Mouse (Mus musculus) intestine, embryonic 16.5 days (tissue): Measurements from ENCODE around the gene Hist2h3c1. TPM values are rescaled to one million over a fixed set of nuclear protein-coding genes. Genes with fewer than 3 reads are reported as not detected.

Experiments used
- ATAC-seq: fragments of 200-750 bp; cut with Nextera tagmentation; 2 replicates; pipeline ENCODE4 v1.8.0; 2017; ENCODE audit warnings: moderate TSS enrichment, moderate library complexity
- H3K27ac ChIP-seq: fragments of 300-500 bp; sonication (generic); 2 replicates; pipeline ENCODE4 v1.5.1; 2014; ENCODE audit warnings: mild to moderate bottlenecking, low read length
- H3K27me3 ChIP-seq: fragments of 300-500 bp; sonication (generic); replicated peaks from 2 replicates; pipeline ENCODE4 v1.6.1; 2014; ENCODE audit warnings: low read length, control low read depth, mixed read lengths; ENCODE audit not compliant: control insufficient read depth, insufficient read depth
- H3K36me3 ChIP-seq: fragments of 300-500 bp; sonication (generic); 2 replicates; pipeline ENCODE4 v1.6.1; 2014; ENCODE audit warnings: low read length, control low read depth; ENCODE audit not compliant: control insufficient read depth, insufficient read depth
- H3K4me1 ChIP-seq: fragments of 300-500 bp; sonication (generic); 2 replicates; pipeline ENCODE4 v1.6.1; 2014; ENCODE audit warnings: low read length, control low read depth, mixed read lengths; ENCODE audit not compliant: control insufficient read depth, insufficient read depth
- H3K4me2 ChIP-seq: fragments of 300-500 bp; sonication (generic); 2 replicates; pipeline ENCODE4 v1.6.1; 2014; ENCODE audit warnings: low read depth, low read length, control low read depth
- H3K4me3 ChIP-seq: fragments of 300-500 bp; sonication (generic); 2 replicates; pipeline ENCODE4 v1.5.1; 2014; ENCODE audit warnings: mild to moderate bottlenecking, low read length
- H3K9ac ChIP-seq: fragments of 300-500 bp; sonication (generic); 2 replicates; pipeline ENCODE4 v1.6.1; 2014; ENCODE audit warnings: low read depth, low read length
- H3K9me3 ChIP-seq: fragments of 300-500 bp; sonication (generic); 2 replicates; pipeline ENCODE4 v1.6.1; 2016; ENCODE audit warnings: low read length, control low read depth; ENCODE audit not compliant: control insufficient read depth
- WGBS: fragments of 180-500 bp; shearing (Covaris S2); extraction: QIAGEN DNeasy Blood & Tissue Kit; methylation state at CpG from one replicate; pipeline ENCODE4 v1.1.7; 2014; 5-methylcytosine and 5-hydroxymethylcytosine counted together
- microRNA-seq: library from miRNA; unstranded; fragments of <30 nt; microRNA quantifications from one replicate; pipeline ENCODE4, GENCODE M21; 2016
- polyA plus RNA-seq: library from polyadenylated mRNA; unstranded; fragments of >200 nt; fragmentation: Nextera tagmentation; extraction: Ambion mirVana; gene quantifications from 2 replicates; pipeline ENCODE4 v1.2.1, GENCODE M21; 2015

Gene Hist2h3c1
- polyA plus RNA-seq, 1 experiment from 2014 or later: 1.8 TPM

DNA sequence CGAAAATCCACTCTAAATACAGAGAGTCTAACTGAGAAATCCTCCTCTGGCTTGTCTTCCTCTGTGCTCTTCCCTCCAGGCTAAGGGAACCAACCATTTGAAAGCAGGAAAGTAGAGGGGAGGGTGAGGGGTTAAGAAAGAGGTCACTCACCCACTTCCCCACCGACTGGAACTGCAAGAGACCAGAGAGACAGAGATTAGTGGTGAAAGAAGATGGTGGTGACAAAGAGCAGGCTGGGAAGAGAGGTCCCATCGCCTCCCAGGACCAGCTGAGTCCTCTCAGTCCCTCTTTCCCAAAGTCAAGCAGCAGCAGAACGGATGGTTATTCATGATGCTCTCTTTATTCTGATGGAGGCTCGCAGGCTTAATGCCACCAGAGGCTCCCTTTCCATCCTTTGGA is 46.9 kb downstream of the Hist2h3c1 start:
- Histone ChIP-seq H3K27me3 (peaks cover 3% of the 10 kb centered on the region; the same call in 1 of the 2 replicates), H3K9me3 (no peaks in the 10 kb centered on the region), H3K27ac (no peak overlapping the region), H3K4me2 (no peak overlapping the region), H3K36me3 (no peaks in the 10 kb centered on the region), H3K4me3 (no peak overlapping the region), H3K4me1 (no peaks in the 10 kb centered on the region), H3K9ac (no peak overlapping the region)
- WGBS: 47% methylated on average over 5 of the region's 5 CpGs
- ATAC-seq: no peak

DNA sequence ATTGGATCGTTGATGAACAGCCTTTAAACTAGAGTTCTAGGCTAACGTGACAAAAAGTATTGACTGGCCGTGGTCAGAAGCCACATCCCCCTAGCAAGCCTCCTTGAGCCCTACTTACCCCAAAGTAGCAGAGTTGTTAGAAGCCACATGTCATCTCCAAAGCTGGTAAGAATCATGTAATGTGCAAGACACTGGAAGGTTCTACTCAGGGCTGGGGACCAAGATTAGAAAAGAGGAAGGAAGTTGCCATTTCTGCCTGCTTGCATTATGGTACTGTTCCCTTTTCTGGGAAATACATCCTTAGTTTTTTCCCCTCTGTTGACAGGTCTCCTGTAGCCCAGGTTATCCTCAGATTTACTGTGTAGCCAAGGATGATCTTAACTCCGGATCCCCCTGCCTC is 47.3 kb downstream of the Hist2h3c1 start, which contains the start of gene Fcgr1:
Gene Fcgr1, minus strand, starts transcription at position 183 of the 400 bp plus-strand sequence.
- Histone ChIP-seq H3K9ac (no peak within 1 kb of the TSS), H3K4me2 (no peak within 1 kb of the TSS), H3K27ac (no peak within 1 kb of the TSS), H3K4me1 (no peaks in the 10 kb centered on the region), H3K27me3 (peaks cover 3% of the 10 kb centered on the region; the same call in 1 of the 2 replicates), H3K36me3 (no peaks in the 10 kb centered on the region), H3K4me3 (no peak within 1 kb of the TSS), H3K9me3 (no peaks in the 10 kb centered on the region)
- 79% methylated on average over 4 of the region's 4 CpGs for WGBS
- no peak for ATAC-seq

Small RNAs within 50 kb of the gene (microRNA-seq; reads per million reads assigned to microRNA genes)
- gene Gm44492 (not detected), gene Gm47311 (not detected), gene Gm47313 (not detected)

Other genes starting within 250 kb of the Hist2h3c1 start
- 28.0 and 28.5 TPM in 2 replicates for gene Vps45, start 188.2 kb upstream of the Hist2h3c1 start, polyA plus RNA-seq
- gene Otud7b, start 142.2 kb upstream of the Hist2h3c1 start, polyA plus RNA-seq: 14.7 and 15.5 TPM in 2 replicates
- 24.5 TPM in 2 replicates for gene Mtmr11, start 84.7 kb upstream of the Hist2h3c1 start, polyA plus RNA-seq
- 142 and 154 TPM in 2 replicates for gene Sf3b4, start 74.4 kb upstream of the Hist2h3c1 start, polyA plus RNA-seq
- gene Sv2a, start 65.5 kb upstream of the Hist2h3c1 start, polyA plus RNA-seq: 3.2 and 3.4 TPM in 2 replicates
- 65.2 and 66.2 TPM in 2 replicates for gene Bola1, start 27.0 kb upstream of the Hist2h3c1 start, polyA plus RNA-seq
- 0.70 TPM in 1 of 2 replicates, not detected in the other for gene Hist2h2ab, start 26.8 kb upstream of the Hist2h3c1 start, polyA plus RNA-seq
- gene Hist2h2ac, start 25.8 kb upstream of the Hist2h3c1 start, polyA plus RNA-seq: 2.8 and 4.7 TPM in 2 replicates
- gene Hist2h2be, start 25.6 kb upstream of the Hist2h3c1 start, polyA plus RNA-seq: 6.7 and 7.3 TPM in 2 replicates
- gene Hist2h3c2, start 7.6 kb upstream of the Hist2h3c1 start, polyA plus RNA-seq: 2.9 and 3.7 TPM in 2 replicates
- 37.3 and 43.2 TPM in 2 replicates for gene Hist2h2aa2, start 6.4 kb upstream of the Hist2h3c1 start, polyA plus RNA-seq
- gene Hist2h2aa1, start 1.2 kb upstream of the Hist2h3c1 start, polyA plus RNA-seq: 13.7 and 14.1 TPM in 2 replicates
- gene Hist2h4, start 16.6 kb downstream of the Hist2h3c1 start, polyA plus RNA-seq: 5.3 and 5.8 TPM in 2 replicates
- gene Hist2h3b, start 22.0 kb downstream of the Hist2h3c1 start, polyA plus RNA-seq: 21.2 and 30.8 TPM in 2 replicates
- 5.3 and 6.2 TPM in 2 replicates for gene Hist2h2bb, start 23.1 kb downstream of the Hist2h3c1 start, polyA plus RNA-seq
- gene Fcgr1, start 47.3 kb downstream of the Hist2h3c1 start, polyA plus RNA-seq: 3.6 and 3.7 TPM in 2 replicates
- gene BC107364, start 205.6 kb downstream of the Hist2h3c1 start, polyA plus RNA-seq: 0.12 and 0.21 TPM in 2 replicates